Mouse (Mus musculus): ENCODE measurements at regions not wholly inside any gene's neighbourhood (a gene's known extent, or its start where the extent isn't known, plus 50 kb on each side); places are given as distances from the start of the nearest gene placed in this dataset.

DNA sequence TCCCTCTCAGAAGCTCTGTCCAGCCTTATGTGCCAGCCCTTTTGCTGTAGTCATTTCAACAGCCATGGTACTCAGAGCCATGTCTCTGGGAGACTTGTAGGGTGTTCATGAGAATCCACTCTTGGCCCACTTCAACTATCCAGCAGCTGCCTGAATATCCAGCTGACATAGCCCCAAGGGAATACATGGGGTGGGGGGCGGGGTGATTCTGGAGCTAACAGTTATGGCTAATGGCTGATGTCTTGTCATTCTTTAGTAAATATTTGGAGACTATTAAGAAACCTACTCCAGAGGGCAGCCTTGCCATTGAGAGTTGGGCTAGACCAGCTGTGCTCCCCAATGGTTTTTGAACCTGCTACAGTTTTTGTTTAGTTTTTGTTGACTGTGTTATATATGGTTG, 96.0 kb upstream of the Gdnf start:
- no peaks in the 10 kb centered on the region for H3K36me3 ChIP-seq (replicated peaks; ENCODE audit: control insufficient read depth, insufficient read depth)
- no peak overlapping the region for H3K27ac ChIP-seq
- DNase-seq (ENCODE audit: low spot score) (no peak), ATAC-seq (ENCODE audit: low FRiP score) (no peak)
- 88% methylated on average over 1 of the region's 1 CpGs for WGBS
- no peak overlapping the region for H3K4me3 ChIP-seq (replicated peaks; ENCODE audit: low read length)
- no peak overlapping the region for H3K4me2 ChIP-seq (replicated peaks)
- H3K9me3 ChIP-seq (ENCODE audit: control insufficient read depth, low read length), result no peaks in the 10 kb centered on the region
- H3K4me1 ChIP-seq (replicated peaks; ENCODE audit: control insufficient read depth, insufficient read depth, low read length), result no peaks in the 10 kb centered on the region
- no peaks in the 10 kb centered on the region for H3K27me3 ChIP-seq (ENCODE audit: control insufficient read depth, insufficient read depth, low read length)
- no peak overlapping the region for H3K9ac ChIP-seq

DNA sequence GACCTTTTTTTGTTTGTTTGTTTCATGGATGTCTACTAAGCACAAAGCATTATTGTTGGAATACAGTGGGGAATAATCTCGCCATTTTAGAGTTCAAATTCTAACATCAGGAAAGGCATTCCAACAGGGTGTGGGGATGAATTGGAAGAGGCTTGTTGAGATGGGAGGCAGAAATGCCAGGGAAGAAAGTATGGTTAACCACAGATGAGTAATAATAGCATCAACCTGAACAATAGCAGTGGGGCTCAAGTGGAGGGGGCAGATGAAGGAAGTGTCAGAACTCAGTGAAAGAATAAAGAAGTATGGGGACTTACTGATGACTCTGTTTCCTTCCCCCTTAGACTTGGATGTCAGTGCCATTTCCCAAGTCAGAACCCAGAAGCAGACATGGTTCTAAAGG, 94.5 kb upstream of the Gdnf start:
- Histone ChIP-seq H3K36me3 (replicated peaks; ENCODE audit: control insufficient read depth, insufficient read depth) (no peaks in the 10 kb centered on the region), H3K4me2 (replicated peaks) (no peak overlapping the region), H3K4me1 (replicated peaks; ENCODE audit: control insufficient read depth, insufficient read depth, low read length) (no peaks in the 10 kb centered on the region), H3K4me3 (replicated peaks; ENCODE audit: low read length) (no peak overlapping the region), H3K27me3 (ENCODE audit: control insufficient read depth, insufficient read depth, low read length) (no peaks in the 10 kb centered on the region), H3K9ac (no peak overlapping the region), H3K9me3 (ENCODE audit: control insufficient read depth, low read length) (no peaks in the 10 kb centered on the region), H3K27ac (no peak overlapping the region)
- DNase-seq (ENCODE audit: low spot score) (no peak), ATAC-seq (ENCODE audit: low FRiP score) (no peak)
- WGBS, result 72% methylated on average over 1 of the region's 1 CpGs

DNA sequence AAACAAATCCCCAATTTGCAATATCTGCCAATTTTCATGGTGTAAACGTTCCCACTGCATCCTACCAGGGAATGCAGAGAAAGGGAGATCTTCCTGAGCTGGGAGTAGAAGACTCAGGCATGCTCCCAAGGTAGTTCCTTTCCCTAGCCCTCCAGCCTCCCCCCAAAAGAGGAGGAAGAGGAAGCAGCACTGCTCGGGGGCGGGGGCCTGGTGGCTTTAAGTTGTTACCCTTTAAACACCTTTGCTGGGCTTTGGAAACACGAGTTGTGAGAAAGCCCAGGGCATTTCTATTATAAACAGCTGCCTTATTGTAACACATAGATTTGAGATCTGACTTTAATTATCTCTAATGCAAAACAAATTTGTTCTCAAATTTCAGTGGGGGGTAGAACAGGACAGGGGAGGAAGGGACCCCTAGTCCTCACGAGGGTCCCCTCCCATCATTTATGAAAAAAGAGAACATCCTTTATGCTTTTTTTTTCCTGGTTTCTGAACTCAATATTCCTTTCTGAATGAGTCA, 87.4 kb upstream of the Gdnf start:
- DNase-seq (ENCODE audit: low spot score) (no peak), ATAC-seq (ENCODE audit: low FRiP score) (no peak)
- 62% methylated on average over 5 of the region's 5 CpGs for WGBS
- no peaks in the 10 kb centered on the region for H3K4me1 ChIP-seq (replicated peaks; ENCODE audit: control insufficient read depth, insufficient read depth, low read length)
- no peaks in the 10 kb centered on the region for H3K9me3 ChIP-seq (ENCODE audit: control insufficient read depth, low read length)
- H3K4me2 ChIP-seq (replicated peaks), result no peak overlapping the region
- no peak overlapping the region for H3K9ac ChIP-seq
- H3K4me3 ChIP-seq (replicated peaks; ENCODE audit: low read length), result no peak overlapping the region
- H3K27me3 ChIP-seq (ENCODE audit: control insufficient read depth, insufficient read depth, low read length), result no peaks in the 10 kb centered on the region
- no peak overlapping the region for H3K27ac ChIP-seq
- no peaks in the 10 kb centered on the region for H3K36me3 ChIP-seq (replicated peaks; ENCODE audit: control insufficient read depth, insufficient read depth)

- Histone ChIP-seq H3K9me3 (ENCODE audit: control insufficient read depth, low read length) (no peaks in the 10 kb centered on the region), H3K9ac (no peak overlapping the region), H3K4me1 (replicated peaks; ENCODE audit: control insufficient read depth, insufficient read depth, low read length) (no peaks in the 10 kb centered on the region), H3K4me2 (replicated peaks) (no peak overlapping the region), H3K36me3 (replicated peaks; ENCODE audit: control insufficient read depth, insufficient read depth) (no peaks in the 10 kb centered on the region), H3K4me3 (replicated peaks; ENCODE audit: low read length) (no peak overlapping the region), H3K27me3 (ENCODE audit: control insufficient read depth, insufficient read depth, low read length) (no peaks in the 10 kb centered on the region), H3K27ac (no peak overlapping the region)
- DNase-seq (ENCODE audit: low spot score), result no peak
- no peak for ATAC-seq (ENCODE audit: low FRiP score)
- 85% methylated on average over 2 of the region's 2 CpGs for WGBS
These were observed 86.9 kb upstream of the Gdnf start for GRCm38 (mm10) chr15:7723770-7724169.

DNA sequence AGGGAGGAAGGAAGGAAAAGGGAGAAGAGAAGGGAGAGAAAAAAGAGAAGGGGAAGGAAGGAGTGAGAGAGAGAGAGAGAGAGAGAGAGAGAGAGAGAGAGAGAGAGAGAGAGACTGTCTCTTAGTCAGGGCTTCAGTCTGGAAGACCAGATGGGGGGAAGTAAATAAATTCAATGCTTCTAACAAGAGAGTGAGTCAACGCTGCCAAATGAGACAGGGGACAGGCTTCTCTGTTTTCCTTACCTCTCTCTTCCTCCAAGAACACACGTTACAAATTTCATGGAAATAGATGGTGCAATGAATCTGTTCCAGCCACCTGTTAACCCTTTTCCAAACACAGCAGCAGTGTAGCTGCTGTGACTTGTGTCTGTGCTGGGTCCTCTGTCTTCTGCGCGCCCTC, 85.1 kb upstream of the Gdnf start:
- 74% methylated on average over 4 of the region's 4 CpGs for WGBS
- ATAC-seq (ENCODE audit: low FRiP score), result no peak
- no peak overlapping the region for H3K4me2 ChIP-seq (replicated peaks)
- no peak overlapping the region for H3K4me3 ChIP-seq (replicated peaks; ENCODE audit: low read length)
- no peaks in the 10 kb centered on the region for H3K27me3 ChIP-seq (ENCODE audit: control insufficient read depth, insufficient read depth, low read length)
- no peaks in the 10 kb centered on the region for H3K9me3 ChIP-seq (ENCODE audit: control insufficient read depth, low read length)
- no peak overlapping the region for H3K9ac ChIP-seq
- no peaks in the 10 kb centered on the region for H3K36me3 ChIP-seq (replicated peaks; ENCODE audit: control insufficient read depth, insufficient read depth)
- H3K27ac ChIP-seq, result no peak overlapping the region
- no peak for DNase-seq (ENCODE audit: low spot score)
- H3K4me1 ChIP-seq (replicated peaks; ENCODE audit: control insufficient read depth, insufficient read depth, low read length), result no peaks in the 10 kb centered on the region

DNA sequence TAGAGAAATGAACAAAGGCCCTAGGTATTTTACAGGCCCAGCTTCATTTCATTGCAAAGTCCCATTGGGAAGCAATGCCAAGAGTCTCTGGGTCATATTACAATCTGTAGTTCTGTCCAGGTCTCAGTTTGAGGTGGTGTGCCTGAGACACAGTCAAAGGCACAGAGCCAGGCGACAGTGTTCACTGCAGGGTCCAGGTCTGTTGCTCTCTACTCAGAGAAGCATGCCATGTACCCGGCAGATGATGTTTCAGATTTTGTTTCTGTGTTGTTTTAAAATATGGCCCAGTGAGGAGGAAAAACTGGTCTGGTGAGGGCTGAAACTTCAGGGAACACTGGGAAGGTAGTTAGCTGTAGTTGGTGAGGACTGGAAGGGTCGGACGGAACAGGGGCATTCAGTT, 63.1 kb upstream of the Gdnf start:
- no peaks in the 10 kb centered on the region for H3K27me3 ChIP-seq (ENCODE audit: control insufficient read depth, insufficient read depth, low read length)
- H3K4me2 ChIP-seq (replicated peaks), result no peak overlapping the region
- H3K4me1 ChIP-seq (replicated peaks; ENCODE audit: control insufficient read depth, insufficient read depth, low read length), result no peaks in the 10 kb centered on the region
- H3K9me3 ChIP-seq (ENCODE audit: control insufficient read depth, low read length), result no peaks in the 10 kb centered on the region
- H3K4me3 ChIP-seq (replicated peaks; ENCODE audit: low read length), result no peak overlapping the region
- DNase-seq (ENCODE audit: low spot score), result no peak
- 93% methylated on average over 4 of the region's 4 CpGs for WGBS
- no peak overlapping the region for H3K27ac ChIP-seq
- no peaks in the 10 kb centered on the region for H3K36me3 ChIP-seq (replicated peaks; ENCODE audit: control insufficient read depth, insufficient read depth)
- no peak overlapping the region for H3K9ac ChIP-seq
- no peak for ATAC-seq (ENCODE audit: low FRiP score)

- no peak overlapping the region for H3K4me2 ChIP-seq (replicated peaks)
- no peaks in the 10 kb centered on the region for H3K9me3 ChIP-seq (ENCODE audit: control insufficient read depth, low read length)
- H3K4me3 ChIP-seq (replicated peaks; ENCODE audit: low read length), result no peak overlapping the region
- H3K36me3 ChIP-seq (replicated peaks; ENCODE audit: control insufficient read depth, insufficient read depth), result no peaks in the 10 kb centered on the region
- ATAC-seq (ENCODE audit: low FRiP score), result no peak
- no peak for DNase-seq (ENCODE audit: low spot score)
- no peak overlapping the region for H3K27ac ChIP-seq
- no peaks in the 10 kb centered on the region for H3K27me3 ChIP-seq (ENCODE audit: control insufficient read depth, insufficient read depth, low read length)
- no peak overlapping the region for H3K9ac ChIP-seq
- no peaks in the 10 kb centered on the region for H3K4me1 ChIP-seq (replicated peaks; ENCODE audit: control insufficient read depth, insufficient read depth, low read length)
- 84% methylated on average over 5 of the region's 5 CpGs for WGBS
These were observed 60.2 kb upstream of the Gdnf start for GRCm38 (mm10) chr15:7750441-7750840.

Data from hindbrain, embryonic 14.5 days (tissue).